Mouse (Mus musculus): ENCODE data around the gene Itgal.

DNA sequence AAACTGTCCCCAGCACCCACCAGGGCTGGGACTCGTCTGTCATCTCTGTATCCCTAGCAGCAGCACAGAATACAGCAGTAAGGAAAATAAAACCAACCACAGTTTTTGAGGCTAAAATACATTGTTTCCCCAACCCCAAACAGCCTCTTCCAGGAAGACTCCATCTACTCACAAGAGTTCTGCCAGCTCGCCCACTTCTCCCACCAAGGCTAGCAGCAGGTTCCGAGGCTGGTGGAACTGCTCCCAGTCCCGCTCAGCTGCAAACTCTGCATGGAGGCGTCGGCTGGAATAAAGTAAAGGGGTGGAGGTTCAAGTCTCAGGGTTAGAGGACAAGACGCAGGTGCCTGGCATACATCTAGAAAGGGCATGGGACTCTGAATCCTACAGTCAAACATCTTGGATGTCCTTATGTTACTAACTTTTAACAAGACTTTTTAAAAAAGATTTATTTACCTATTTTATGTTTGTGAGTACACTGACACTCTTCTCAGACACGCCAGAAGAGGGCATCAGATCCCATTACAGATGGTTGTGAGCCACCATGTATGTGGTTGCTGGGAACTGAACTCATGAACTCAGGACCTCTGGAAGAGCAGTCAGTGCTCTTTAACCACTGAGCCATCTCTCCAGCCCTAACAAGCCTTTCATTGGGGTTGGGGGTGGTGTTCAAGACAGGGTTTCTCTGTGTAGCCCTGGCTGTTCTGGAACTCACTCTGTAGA lies 36.7 kb upstream of the Itgal start:
- TF ChIP-seq POLR2A (IDR thresholded peaks at IDR 0.05; ENCODE audit: extremely low read depth, insufficient read depth, low read length) (no peak), CTCF (IDR thresholded peaks at IDR 0.05; ENCODE audit: low read depth, low read length) (no peak)
